Mouse (Mus musculus): ENCODE data around the gene H2al1h.
"Not testable (repeated sequence)": the region's sequence is repeated elsewhere in the genome, so short reads cannot be mapped to it uniquely, and the experiment has no call there.

The H2al1h gene

GRCm38 (mm10) chrX:11321192-11321591, at the start of gene H2al1h:
Gene H2al1h (plus strand): TSS chrX:11321492.
- not testable (repeated sequence) for DNase-seq (ENCODE audit: low spot score in 2 of 2)

GRCm38 (mm10) chrX:11273190-11273589, 48.1 kb upstream of the H2al1h start:
- DNase-seq (ENCODE audit: low spot score in 2 of 2), result no peak

GRCm38 (mm10) chrX:11277083-11277482, 44.2 kb upstream of the H2al1h start:
- no peak for DNase-seq (ENCODE audit: low spot score in 2 of 2)

GRCm38 (mm10) chrX:11280741-11281140, 40.6 kb upstream of the H2al1h start:
- no peak for DNase-seq (ENCODE audit: low spot score in 2 of 2)

GRCm38 (mm10) chrX:11288306-11288882, 32.9 kb upstream of the H2al1h start:
- no peak for DNase-seq (ENCODE audit: low spot score in 2 of 2)

- DNase-seq (ENCODE audit: low spot score in 2 of 2), result no peak
Observed at GRCm38 (mm10) chrX:11289244-11289643, 32.0 kb upstream of the H2al1h start.

- not testable (repeated sequence) for DNase-seq (ENCODE audit: low spot score in 2 of 2)
Observed at GRCm38 (mm10) chrX:11298957-11299356, 22.3 kb upstream of the H2al1h start, which contains the start of gene H2al1a. Gene H2al1a (plus strand): TSS chrX:11299257.

- DNase-seq (ENCODE audit: low spot score in 2 of 2), result not testable (repeated sequence)
Observed at GRCm38 (mm10) chrX:11302132-11302531, 19.2 kb upstream of the H2al1h start, which contains the start of gene H2al1b. Gene H2al1b (plus strand): TSS chrX:11302432.

GRCm38 (mm10) chrX:11305355-11305754, 15.9 kb upstream of the H2al1h start, which contains the start of gene H2al1c:
Gene H2al1c (plus strand): TSS chrX:11305655.
- DNase-seq (ENCODE audit: low spot score in 2 of 2), result not testable (repeated sequence)

- not testable (repeated sequence) for DNase-seq (ENCODE audit: low spot score in 2 of 2)
Observed at GRCm38 (mm10) chrX:11308524-11308923, 12.8 kb upstream of the H2al1h start, which contains the start of gene H2al1d. Gene H2al1d (plus strand): TSS chrX:11308824.

GRCm38 (mm10) chrX:11311634-11312033, 9.7 kb upstream of the H2al1h start, which contains the start of gene H2al1e:
Gene H2al1e (plus strand): TSS chrX:11311934.
- not testable (repeated sequence) for DNase-seq (ENCODE audit: low spot score in 2 of 2)

GRCm38 (mm10) chrX:11314858-11315257, 6.4 kb upstream of the H2al1h start, which contains the start of gene H2al1f:
Gene H2al1f (plus strand): TSS chrX:11315158.
- DNase-seq (ENCODE audit: low spot score in 2 of 2), result not testable (repeated sequence)

- not testable (repeated sequence) for DNase-seq (ENCODE audit: low spot score in 2 of 2)
Observed at GRCm38 (mm10) chrX:11317956-11318355, 3.3 kb upstream of the H2al1h start, which contains the start of gene H2al1g. Gene H2al1g (plus strand): TSS chrX:11318256.

- not testable (repeated sequence) for DNase-seq (ENCODE audit: low spot score in 2 of 2)
Observed at GRCm38 (mm10) chrX:11324359-11324758, 3.1 kb downstream of the H2al1h start, which contains the start of gene H2al1i. Gene H2al1i (plus strand): TSS chrX:11324659.

GRCm38 (mm10) chrX:11327522-11327921, 6.2 kb downstream of the H2al1h start, which contains the start of gene H2al1j:
Gene H2al1j (plus strand): TSS chrX:11327822.
- not testable (repeated sequence) for DNase-seq (ENCODE audit: low spot score in 2 of 2)

GRCm38 (mm10) chrX:11345762-11346161, 24.5 kb downstream of the H2al1h start:
- DNase-seq (ENCODE audit: low spot score in 2 of 2), result peak in 1 of 2 experiments; percentile 3

- no peak for DNase-seq (ENCODE audit: low spot score in 2 of 2)
Observed at GRCm38 (mm10) chrX:11346756-11347155, 25.5 kb downstream of the H2al1h start.

GRCm38 (mm10) chrX:11360823-11361222, 39.5 kb downstream of the H2al1h start:
- DNase-seq (ENCODE audit: low spot score in 2 of 2), result no peak

GRCm38 (mm10) chrX:11361261-11361660, 40.0 kb downstream of the H2al1h start:
- no peak for DNase-seq (ENCODE audit: low spot score in 2 of 2)

- DNase-seq (ENCODE audit: low spot score in 2 of 2), result no peak
Observed at GRCm38 (mm10) chrX:11363890-11364289, 42.6 kb downstream of the H2al1h start.

GRCm38 (mm10) chrX:11365151-11365550, 43.9 kb downstream of the H2al1h start:
- DNase-seq (ENCODE audit: low spot score in 2 of 2), result no peak
